Mouse (Mus musculus) hindlimb bud, embryonic 11.5 days (tissue): ENCODE results near the gene Akap2.

Experiments used
- DNase-seq: peaks from one replicate; pipeline ENCODE4 v3.0.0-alpha.2; 2012; ENCODE audit warnings: low read depth, low spot score; ENCODE audit errors: extremely low spot score

Gene Akap2

GRCm38 (mm10) chr4:57717354-57717753 lies at the start of gene Akap2:
Akap2 (plus strand) TSS chr4:57717657.
- DNase-seq, result no peak

- DNase-seq, result no peak
Measured at GRCm38 (mm10) chr4:57670813-57671469, 46.5 kb upstream of the Akap2 start.

DNA sequence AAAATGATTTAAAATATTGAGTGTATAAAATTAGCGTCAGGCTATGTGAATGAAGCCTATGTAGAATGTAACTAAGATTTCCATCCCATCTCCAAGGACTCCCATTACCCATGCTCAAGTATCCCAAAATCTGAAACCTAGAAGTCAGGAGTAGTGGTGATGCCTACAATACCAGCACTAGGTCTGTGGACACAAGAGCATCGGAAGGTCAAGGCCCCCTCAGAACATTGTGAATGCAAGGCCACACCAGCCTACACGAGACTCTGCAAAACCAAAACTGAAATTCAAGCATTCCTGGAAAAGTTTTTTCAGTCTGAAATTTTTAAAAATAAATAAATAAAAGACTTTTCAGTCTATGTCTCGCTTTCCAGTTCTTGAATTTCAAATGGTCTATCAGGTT lies 44.9 kb upstream of the Akap2 start:
- DNase-seq, result no peak

GRCm38 (mm10) chr4:57672996-57673906 lies 44.2 kb upstream of the Akap2 start:
- peak; percentile 86 for DNase-seq

GRCm38 (mm10) chr4:57674351-57674750 lies 43.1 kb upstream of the Akap2 start:
- no peak for DNase-seq

DNA sequence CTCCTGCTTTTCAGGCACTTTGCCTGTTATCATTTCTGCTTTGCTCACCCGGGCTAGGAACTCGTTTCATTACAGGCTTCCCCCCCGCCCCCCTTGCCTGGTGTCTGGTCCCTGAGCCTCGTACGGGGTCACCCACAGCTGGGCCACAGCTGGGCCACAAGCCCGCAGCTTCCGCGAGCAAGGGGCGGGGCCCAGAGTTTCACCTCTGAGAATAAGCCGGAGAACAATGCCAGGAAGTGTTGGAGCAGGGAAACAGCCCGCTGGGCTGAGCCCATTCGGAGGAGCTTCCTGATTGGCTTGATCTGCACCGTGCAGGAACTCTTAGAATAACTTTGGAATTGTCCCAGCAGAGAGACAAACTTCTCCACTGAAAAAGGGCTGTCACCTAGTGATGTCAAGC lies 42.1 kb upstream of the Akap2 start:
- no peak for DNase-seq

DNA sequence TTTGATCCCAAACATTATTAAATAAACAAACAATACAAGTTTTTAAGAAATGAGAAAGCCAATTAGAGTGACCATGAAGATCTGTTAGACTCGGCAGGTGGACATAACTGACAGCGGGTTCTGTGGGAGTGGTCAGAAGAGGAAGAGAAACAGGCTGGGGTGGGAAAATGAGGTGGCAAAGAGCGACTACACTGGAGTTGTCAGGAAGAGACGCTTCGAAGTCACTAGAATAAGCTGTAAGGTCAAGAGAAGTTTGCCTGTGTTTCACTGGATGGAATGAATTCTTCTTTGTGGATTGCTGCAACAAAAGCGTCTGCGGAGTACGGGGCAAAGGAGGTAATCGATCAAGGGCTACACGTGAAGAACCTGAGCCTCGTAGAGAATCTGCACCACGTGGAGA lies 39.5 kb upstream of the Akap2 start:
- DNase-seq, result no peak

GRCm38 (mm10) chr4:57678991-57679457 lies 38.4 kb upstream of the Akap2 start:
- no peak for DNase-seq

DNA sequence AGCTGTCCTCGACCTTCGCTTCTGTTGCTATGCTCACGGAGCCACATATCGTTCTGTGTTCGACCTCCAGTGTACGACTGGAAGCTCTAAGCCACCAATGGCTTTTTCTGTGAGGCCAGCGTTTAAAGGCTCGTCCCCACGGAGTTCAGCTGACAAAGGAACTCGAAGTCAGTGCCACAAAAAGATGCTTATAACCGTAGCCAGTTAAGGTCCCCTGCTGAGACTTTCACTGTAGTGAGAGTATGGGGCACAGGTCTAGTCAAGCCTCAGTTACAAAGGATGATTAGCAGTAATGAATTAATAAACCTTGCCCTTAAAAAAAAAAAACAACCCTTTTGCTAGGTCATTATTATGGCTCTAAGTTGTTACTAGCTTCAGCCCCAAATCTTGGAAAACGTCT lies 37.3 kb upstream of the Akap2 start:
- no peak for DNase-seq

GRCm38 (mm10) chr4:57681511-57681910 lies 35.9 kb upstream of the Akap2 start:
- no peak for DNase-seq

GRCm38 (mm10) chr4:57682341-57682740 lies 35.1 kb upstream of the Akap2 start:
- no peak for DNase-seq

- DNase-seq, result no peak
Measured at GRCm38 (mm10) chr4:57682944-57683343, 34.5 kb upstream of the Akap2 start.

GRCm38 (mm10) chr4:57684676-57685215 lies 32.7 kb upstream of the Akap2 start:
- no peak for DNase-seq

DNA sequence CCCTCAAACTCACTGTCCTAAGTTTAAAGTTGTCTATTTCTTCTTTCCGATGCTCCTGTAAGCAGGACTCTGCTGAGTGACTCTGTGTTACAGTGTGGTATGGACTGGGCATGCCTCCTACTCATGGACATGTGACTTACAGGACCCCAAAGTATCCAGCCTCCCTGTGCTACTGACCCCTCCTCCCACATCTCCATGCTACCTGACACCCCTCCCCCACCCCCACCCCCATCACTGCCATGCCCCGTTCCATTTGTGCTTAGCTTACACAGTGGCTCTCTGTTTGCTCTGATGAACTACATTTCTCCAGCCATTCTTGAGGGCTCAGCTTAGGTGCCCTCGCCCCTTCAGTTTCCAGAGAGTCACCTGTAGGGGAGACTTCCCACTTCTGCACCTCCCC lies 30.7 kb upstream of the Akap2 start:
- no peak for DNase-seq

- no peak for DNase-seq
Measured at GRCm38 (mm10) chr4:57687583-57687982, 29.9 kb upstream of the Akap2 start.

- no peak for DNase-seq
Measured at GRCm38 (mm10) chr4:57688131-57688530, 29.3 kb upstream of the Akap2 start.

DNA sequence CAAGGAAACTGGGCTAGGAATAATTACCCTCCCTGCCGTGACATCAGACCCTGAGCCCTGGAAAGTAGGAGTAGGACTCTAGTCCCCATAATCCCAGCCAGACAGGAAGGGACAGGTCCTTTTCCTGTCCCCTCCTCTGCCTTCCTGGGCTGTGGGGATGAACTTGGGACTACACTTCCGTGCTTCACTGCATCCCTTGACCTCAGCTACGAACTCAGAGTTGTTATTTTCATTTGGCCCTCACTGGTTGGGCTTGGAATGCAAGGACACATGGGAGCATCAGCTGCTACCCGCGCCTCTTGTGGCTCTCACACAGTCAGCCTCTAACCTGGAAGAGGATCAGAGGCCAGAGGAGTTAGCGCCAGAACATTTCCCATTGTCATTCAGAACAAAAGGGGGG lies 27.5 kb upstream of the Akap2 start:
- DNase-seq, result no peak

DNA sequence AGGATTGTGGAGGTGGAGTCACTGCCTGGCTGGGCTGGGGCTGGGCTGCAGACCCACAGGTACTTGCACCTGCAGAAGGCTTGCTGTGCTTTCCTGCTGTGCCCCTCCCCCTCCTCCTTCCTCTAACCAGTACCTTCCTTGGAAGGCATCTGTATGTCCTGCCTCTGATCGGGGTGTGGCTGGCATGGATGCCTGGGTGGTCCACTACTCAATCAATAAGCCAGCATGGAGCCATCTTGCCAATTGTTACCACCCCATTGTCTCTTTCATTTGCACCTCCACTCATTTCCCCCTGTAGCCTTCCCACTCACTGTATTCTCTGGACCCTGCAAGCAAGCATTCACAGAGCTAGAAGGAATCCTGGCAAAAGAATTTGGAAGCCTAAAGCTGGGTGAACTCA lies 26.7 kb upstream of the Akap2 start:
- no peak for DNase-seq

GRCm38 (mm10) chr4:57694356-57695136 lies 22.9 kb upstream of the Akap2 start:
- DNase-seq, result no peak

DNA sequence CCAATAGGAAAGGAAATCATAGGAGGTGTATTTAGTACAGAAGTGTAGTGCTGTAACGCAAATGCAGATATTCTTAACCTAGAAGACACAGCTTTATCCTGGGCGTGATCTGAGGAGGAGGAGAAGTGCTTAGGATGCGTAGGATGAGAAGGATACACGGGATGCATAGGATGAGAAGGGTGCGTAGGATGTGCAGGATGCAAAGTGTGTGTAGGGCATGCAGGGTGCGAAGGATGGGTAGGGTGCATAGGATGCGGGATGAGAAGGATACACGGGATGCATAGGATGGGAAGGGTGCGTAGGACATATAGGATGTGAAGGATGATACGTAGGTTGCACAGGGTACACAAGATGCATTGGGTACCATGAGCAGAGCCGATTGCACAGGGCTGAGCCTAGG lies 20.5 kb upstream of the Akap2 start:
- no peak for DNase-seq

DNA sequence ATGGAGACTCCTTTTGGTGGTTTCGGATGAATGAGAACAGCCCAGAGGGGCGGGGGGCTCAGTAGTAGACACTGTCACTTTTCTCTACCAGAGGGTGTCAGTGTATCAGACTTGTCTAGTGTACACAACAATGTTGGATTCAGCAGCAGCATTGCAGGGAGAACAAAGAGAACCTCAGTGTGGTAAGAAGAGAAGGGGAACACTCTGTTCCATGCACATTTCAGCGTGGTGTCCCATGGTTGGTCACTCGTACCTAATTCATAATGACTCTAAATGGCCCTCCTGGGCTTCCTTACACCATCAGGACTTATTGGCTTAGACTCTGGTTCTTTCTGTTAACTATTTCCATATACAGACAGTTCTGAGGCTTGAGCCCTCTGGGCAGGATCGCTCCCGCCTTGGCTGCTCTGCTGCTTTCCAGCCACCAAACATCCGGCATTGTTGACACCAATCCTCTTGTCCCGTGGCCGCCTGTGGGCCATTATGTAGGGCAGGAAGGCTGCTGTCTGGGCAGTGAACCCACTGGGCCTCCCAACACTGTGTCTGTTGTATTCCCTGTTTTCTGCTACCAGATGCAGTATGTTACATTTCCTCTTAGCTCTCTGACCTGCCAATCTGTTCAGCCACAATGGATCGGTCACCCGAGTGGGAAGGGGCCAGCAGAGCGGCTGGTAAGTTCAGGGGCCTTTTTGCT lies 19.4 kb upstream of the Akap2 start:
- no peak for DNase-seq
